Mouse (Mus musculus) lung, postnatal 25 days (tissue): Measurements from ENCODE around the gene Tbc1d13.
A peak's percentile ranks its signal among the peaks of the same experiment; 100 is the strongest.
"Not testable (repeated sequence)": the region's sequence is repeated elsewhere in the genome, so short reads cannot be mapped to it uniquely, and the experiment has no call there.

ENCODE experiments used
- DNase-seq: peaks from one replicate; pipeline ENCODE4 v3.0.0; 2022; ENCODE audit warnings: low spot score

Gene Tbc1d13

GRCm38 (mm10) chr2:30130156-30130555, 3.4 kb upstream of the Tbc1d13 start:
- no peak for DNase-seq

GRCm38 (mm10) chr2:30131240-30131639, 2.3 kb upstream of the Tbc1d13 start:
- not testable (repeated sequence) for DNase-seq

- peak; percentile 48 for DNase-seq
These were observed 539 bp upstream of the Tbc1d13 start for GRCm38 (mm10) chr2:30132801-30133612.

GRCm38 (mm10) chr2:30134378-30134711, 799 bp downstream of the Tbc1d13 start:
- no peak for DNase-seq

- no peak for DNase-seq
These were observed 1.5 kb downstream of the Tbc1d13 start for GRCm38 (mm10) chr2:30134928-30135620.

- DNase-seq = no peak
These were observed 2.9 kb downstream of the Tbc1d13 start for GRCm38 (mm10) chr2:30136458-30136857.

- DNase-seq = not testable (repeated sequence)
These were observed 6.5 kb downstream of the Tbc1d13 start for GRCm38 (mm10) chr2:30140021-30140420.

- DNase-seq = no peak
These were observed 10.9 kb downstream of the Tbc1d13 start for GRCm38 (mm10) chr2:30144436-30144835.

GRCm38 (mm10) chr2:30147466-30147865, 13.9 kb downstream of the Tbc1d13 start:
- peak; percentile 78 for DNase-seq

- DNase-seq = no peak
These were observed 18.3 kb downstream of the Tbc1d13 start for GRCm38 (mm10) chr2:30151840-30152239.

GRCm38 (mm10) chr2:30152616-30153015, 19.1 kb downstream of the Tbc1d13 start:
- no peak for DNase-seq

- DNase-seq = not testable (repeated sequence)
These were observed 26.3 kb downstream of the Tbc1d13 start for GRCm38 (mm10) chr2:30159871-30160270.

- peak; percentile 46 for DNase-seq
These were observed 28.3 kb downstream of the Tbc1d13 start for GRCm38 (mm10) chr2:30161809-30162208.

- no peak for DNase-seq
These were observed 30.9 kb downstream of the Tbc1d13 start for GRCm38 (mm10) chr2:30164340-30164932.

GRCm38 (mm10) chr2:30166677-30167076, 33.1 kb downstream of the Tbc1d13 start:
- no peak for DNase-seq

- peak; percentile 92 for DNase-seq
These were observed 37.9 kb downstream of the Tbc1d13 start, which contains the start of gene Endog for GRCm38 (mm10) chr2:30171371-30171996. Gene Endog (plus strand): TSS chr2:30171493.

- DNase-seq = no peak
These were observed 38.4 kb downstream of the Tbc1d13 start for GRCm38 (mm10) chr2:30171997-30172382.

GRCm38 (mm10) chr2:30173541-30174240, 40.1 kb downstream of the Tbc1d13 start:
- no peak for DNase-seq

- DNase-seq = no peak
These were observed 42.4 kb downstream of the Tbc1d13 start for GRCm38 (mm10) chr2:30175897-30176296.

GRCm38 (mm10) chr2:30176561-30176960, 43.0 kb downstream of the Tbc1d13 start:
- DNase-seq = no peak

- DNase-seq = peak; percentile 96
These were observed 44.4 kb downstream of the Tbc1d13 start, which contains the start of gene Spout1 for GRCm38 (mm10) chr2:30177700-30178675. Gene Spout1 (minus strand): TSS chr2:30178459.
